Mouse (Mus musculus) testis, adult 2 months (tissue): ENCODE data around the gene Nedd9.

Experiments used
- CTCF ChIP-seq: fragments of 200-500 bp; IDR thresholded peaks from 2 replicates; pipeline ENCODE4 v1.5.1; 2012; ENCODE audit warnings: low read depth, mild to moderate bottlenecking, inconsistent platforms, low read length, moderate library complexity; ENCODE audit not compliant: control insufficient read depth, insufficient read depth, insufficient replicate concordance
- POLR2A ChIP-seq: fragments of 200-500 bp; IDR thresholded peaks from 2 replicates; pipeline ENCODE4 v1.6.1; 2012; ENCODE audit warnings: low read depth, mild to moderate bottlenecking, inconsistent platforms, low read length, moderate library complexity; ENCODE audit not compliant: control insufficient read depth

- no peak for TF ChIP-seq CTCF
- no peak for TF ChIP-seq POLR2A
These were observed 60.1 kb downstream of the Nedd9 start for GRCm38 (mm10) chr13:41427046-41427445.
